Mouse (Mus musculus): Measurements from ENCODE around the gene Olfm2. TPM values are rescaled to one million over a fixed set of nuclear protein-coding genes. Genes with fewer than 3 reads are reported as not detected.

Olfm2 gene
- polyA plus RNA-seq, 1 experiment from 2014 or later, result 1.1 TPM

- no peak overlapping the region for H3K9ac ChIP-seq
- peak; percentile 53; the same call in 1 of the 2 replicates for ATAC-seq (ENCODE audit: insufficient number of reproducible peaks, low FRiP score)
- no peak overlapping the region for H3K27ac ChIP-seq (ENCODE audit: poor library complexity, severe bottlenecking)
- H3K36me3 ChIP-seq, result no peaks in the 10 kb centered on the region
- no peaks in the 10 kb centered on the region for H3K9me3 ChIP-seq (replicated peaks)
- no peak overlapping the region for H3K4me2 ChIP-seq
- 41% methylated on average over 12 of the region's 12 CpGs for WGBS
- 0 out of 2 replicates have a peak, but pooled peaks cover 8% of the 10 kb centered on the region for H3K27me3 ChIP-seq (replicated peaks)
- no peaks in the 10 kb centered on the region for H3K4me1 ChIP-seq (replicated peaks)
- H3K4me3 ChIP-seq, result no peak overlapping the region
Observed at GRCm38 (mm10) chr9:20760813-20761212, 14.7 kb upstream of the Olfm2 start.

GRCm38 (mm10) chr9:20758896-20759295 lies 12.7 kb upstream of the Olfm2 start:
- H3K27me3 ChIP-seq (replicated peaks), result 0 out of 2 replicates have a peak, but pooled peaks cover 8% of the 10 kb centered on the region
- 81% methylated on average over 6 of the region's 6 CpGs for WGBS
- no peak overlapping the region for H3K9ac ChIP-seq
- no peaks in the 10 kb centered on the region for H3K4me1 ChIP-seq (replicated peaks)
- no peak overlapping the region for H3K27ac ChIP-seq (ENCODE audit: poor library complexity, severe bottlenecking)
- H3K9me3 ChIP-seq (replicated peaks), result no peaks in the 10 kb centered on the region
- no peak overlapping the region for H3K4me3 ChIP-seq
- no peak overlapping the region for H3K4me2 ChIP-seq
- no peak for ATAC-seq (ENCODE audit: insufficient number of reproducible peaks, low FRiP score)
- no peaks in the 10 kb centered on the region for H3K36me3 ChIP-seq

GRCm38 (mm10) chr9:20758243-20758642 lies 12.1 kb upstream of the Olfm2 start:
- Histone ChIP-seq H3K36me3 (no peaks in the 10 kb centered on the region), H3K4me3 (no peak overlapping the region), H3K27me3 (replicated peaks) (0 out of 2 replicates have a peak, but pooled peaks cover 8% of the 10 kb centered on the region), H3K27ac (ENCODE audit: poor library complexity, severe bottlenecking) (no peak overlapping the region), H3K4me2 (no peak overlapping the region), H3K9me3 (replicated peaks) (no peaks in the 10 kb centered on the region), H3K9ac (no peak overlapping the region), H3K4me1 (replicated peaks) (no peaks in the 10 kb centered on the region)
- no peak for ATAC-seq (ENCODE audit: insufficient number of reproducible peaks, low FRiP score)
- 82% methylated on average over 2 of the region's 2 CpGs for WGBS

GRCm38 (mm10) chr9:20757087-20757955 lies 11.2 kb upstream of the Olfm2 start:
- peak; percentile 63 for ATAC-seq (ENCODE audit: insufficient number of reproducible peaks, low FRiP score)
- Histone ChIP-seq H3K36me3 (no peaks in the 10 kb centered on the region), H3K4me1 (replicated peaks) (no peaks in the 10 kb centered on the region), H3K4me2 (no peak overlapping the region), H3K27me3 (replicated peaks) (0 out of 2 replicates have a peak, but pooled peaks cover 7% of the 10 kb centered on the region), H3K27ac (ENCODE audit: poor library complexity, severe bottlenecking) (no peak overlapping the region), H3K4me3 (no peak overlapping the region), H3K9me3 (replicated peaks) (no peaks in the 10 kb centered on the region), H3K9ac (no peak overlapping the region)
- WGBS, result 52% methylated on average over 6 of the region's 6 CpGs

GRCm38 (mm10) chr9:20756081-20756700 lies 10.0 kb upstream of the Olfm2 start:
- no peaks in the 10 kb centered on the region for H3K27me3 ChIP-seq (replicated peaks)
- H3K9ac ChIP-seq, result no peak overlapping the region
- WGBS, result 71% methylated on average over 4 of the region's 4 CpGs
- no peaks in the 10 kb centered on the region for H3K9me3 ChIP-seq (replicated peaks)
- H3K4me3 ChIP-seq, result no peak overlapping the region
- H3K27ac ChIP-seq (ENCODE audit: poor library complexity, severe bottlenecking), result no peak overlapping the region
- no peak for ATAC-seq (ENCODE audit: insufficient number of reproducible peaks, low FRiP score)
- no peak overlapping the region for H3K4me2 ChIP-seq
- H3K4me1 ChIP-seq (replicated peaks), result no peaks in the 10 kb centered on the region
- H3K36me3 ChIP-seq, result no peaks in the 10 kb centered on the region

GRCm38 (mm10) chr9:20754335-20754734 lies 8.2 kb upstream of the Olfm2 start:
- Histone ChIP-seq H3K27me3 (replicated peaks) (peaks cover 12% of the 10 kb centered on the region; the same call in 1 of the 2 replicates), H3K27ac (ENCODE audit: poor library complexity, severe bottlenecking) (no peak overlapping the region), H3K36me3 (no peaks in the 10 kb centered on the region), H3K9me3 (replicated peaks) (no peaks in the 10 kb centered on the region), H3K4me2 (no peak overlapping the region), H3K9ac (no peak overlapping the region), H3K4me3 (no peak overlapping the region), H3K4me1 (replicated peaks) (no peaks in the 10 kb centered on the region)
- ATAC-seq (ENCODE audit: insufficient number of reproducible peaks, low FRiP score), result no peak
- WGBS, result 82% methylated on average over 2 of the region's 2 CpGs

- no peaks in the 10 kb centered on the region for H3K9me3 ChIP-seq (replicated peaks)
- no peak overlapping the region for H3K9ac ChIP-seq
- H3K4me2 ChIP-seq, result no peak overlapping the region
- no peaks in the 10 kb centered on the region for H3K4me1 ChIP-seq (replicated peaks)
- H3K27me3 ChIP-seq (replicated peaks), result peaks cover 36% of the 10 kb centered on the region
- H3K4me3 ChIP-seq, result no peak overlapping the region
- H3K27ac ChIP-seq (ENCODE audit: poor library complexity, severe bottlenecking), result no peak overlapping the region
- no peak for ATAC-seq (ENCODE audit: insufficient number of reproducible peaks, low FRiP score)
- WGBS, result 52% methylated on average over 6 of the region's 6 CpGs
- no peaks in the 10 kb centered on the region for H3K36me3 ChIP-seq
Observed at GRCm38 (mm10) chr9:20751477-20752029, 5.4 kb upstream of the Olfm2 start.

- no peaks in the 10 kb centered on the region for H3K9me3 ChIP-seq (replicated peaks)
- H3K4me3 ChIP-seq, result no peak overlapping the region
- H3K27ac ChIP-seq (ENCODE audit: poor library complexity, severe bottlenecking), result no peak overlapping the region
- WGBS, result 60% methylated on average over 5 of the region's 5 CpGs
- ATAC-seq (ENCODE audit: insufficient number of reproducible peaks, low FRiP score), result no peak
- no peak overlapping the region for H3K9ac ChIP-seq
- H3K36me3 ChIP-seq, result no peaks in the 10 kb centered on the region
- no peak overlapping the region for H3K4me2 ChIP-seq
- peaks cover 60% of the 10 kb centered on the region for H3K27me3 ChIP-seq (replicated peaks)
- H3K4me1 ChIP-seq (replicated peaks), result peaks cover 9% of the 10 kb centered on the region
Observed at GRCm38 (mm10) chr9:20749213-20749612, 3.1 kb upstream of the Olfm2 start.

GRCm38 (mm10) chr9:20748540-20748939 lies 2.4 kb upstream of the Olfm2 start:
- Histone ChIP-seq H3K4me3 (no peak overlapping the region), H3K36me3 (no peaks in the 10 kb centered on the region), H3K9ac (no peak overlapping the region), H3K4me1 (replicated peaks) (peaks cover 9% of the 10 kb centered on the region), H3K27me3 (replicated peaks) (peaks cover 67% of the 10 kb centered on the region), H3K9me3 (replicated peaks) (peaks cover 4% of the 10 kb centered on the region; the same call in 1 of the 2 replicates), H3K4me2 (no peak overlapping the region), H3K27ac (ENCODE audit: poor library complexity, severe bottlenecking) (no peak overlapping the region)
- WGBS, result 73% methylated on average over 3 of the region's 3 CpGs
- ATAC-seq (ENCODE audit: insufficient number of reproducible peaks, low FRiP score), result no peak

GRCm38 (mm10) chr9:20747682-20748081 lies 1.5 kb upstream of the Olfm2 start:
- no peak for ATAC-seq (ENCODE audit: insufficient number of reproducible peaks, low FRiP score)
- no peak overlapping the region for H3K27ac ChIP-seq (ENCODE audit: poor library complexity, severe bottlenecking)
- no peak overlapping the region for H3K4me3 ChIP-seq
- H3K27me3 ChIP-seq (replicated peaks), result peaks cover 73% of the 10 kb centered on the region
- H3K36me3 ChIP-seq, result no peaks in the 10 kb centered on the region
- 15% methylated on average over 3 of the region's 3 CpGs for whole genome bisulfite sequencing
- H3K4me2 ChIP-seq, result no peak overlapping the region
- no peak overlapping the region for H3K9ac ChIP-seq
- H3K9me3 ChIP-seq (replicated peaks), result peaks cover 4% of the 10 kb centered on the region; the same call in 1 of the 2 replicates
- peaks cover 9% of the 10 kb centered on the region for H3K4me1 ChIP-seq (replicated peaks)

Data from heart, embryonic 12.5 days (tissue).